1 mouse cellular context compared by ENCODE assay signal in the genomic region with DNA sequence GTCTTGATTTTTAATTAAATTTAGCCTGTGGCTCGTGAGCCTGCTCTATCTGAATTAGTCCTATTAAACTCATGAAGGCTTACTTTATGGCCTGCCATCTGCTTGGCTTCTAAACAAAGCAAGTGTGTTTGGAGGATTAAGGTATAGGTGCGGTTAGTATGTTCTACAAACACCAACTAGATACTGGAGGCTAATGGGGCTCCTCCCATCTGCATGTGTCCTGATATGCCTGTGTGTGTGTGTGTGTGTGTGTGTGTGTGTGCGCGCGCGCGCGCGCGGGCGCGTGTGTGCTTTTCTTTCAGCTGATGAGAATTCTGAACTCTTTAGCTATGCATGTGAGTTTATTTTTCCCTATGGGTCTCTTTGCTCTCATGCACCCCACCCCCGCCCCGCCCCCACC.
TF ChIP-seq lines count a peak whose summit lies in the region.

No protein-coding gene starts in this region.

TF ChIP-seq in MEL, 35 proteins besides CTCF, POLR2A, EP300 and RAD21 (continued from another document):
- no peak for TF ChIP-seq GATA1 (IDR thresholded peaks at IDR 0.05; ENCODE audit: low read depth, low read length)
- no peak for TF ChIP-seq ELF1 (IDR thresholded peaks at IDR 0.05; ENCODE audit: low read depth, low read length)
- TF ChIP-seq MYC (IDR thresholded peaks at IDR 0.05; ENCODE audit: low read depth, low read length): no peak
- TF ChIP-seq ETS1 (IDR thresholded peaks at IDR 0.05; ENCODE audit: low read depth, low read length): no peak
- no peak for TF ChIP-seq CHD2 (IDR thresholded peaks at IDR 0.05; ENCODE audit: low read length)
- TF ChIP-seq ZNF384 (IDR thresholded peaks at IDR 0.05; ENCODE audit: low read depth, low read length): no peak
- no peak for TF ChIP-seq NELFE (IDR thresholded peaks at IDR 0.05; ENCODE audit: low read depth, low read length)
- no peak for TF ChIP-seq MEF2A (IDR thresholded peaks at IDR 0.05; ENCODE audit: extremely low read depth, insufficient replicate concordance, low read depth, low read length, poor library complexity, severe bottlenecking)
- TF ChIP-seq SMC3 (IDR thresholded peaks at IDR 0.05; ENCODE audit: low read depth, low read length): no peak
- TF ChIP-seq SIN3A (IDR thresholded peaks at IDR 0.05; ENCODE audit: low read length): no peak
- TF ChIP-seq MAX (IDR thresholded peaks at IDR 0.05; ENCODE audit: low read length): no peak
- no peak for TF ChIP-seq TBP (IDR thresholded peaks at IDR 0.05; ENCODE audit: low read depth, low read length)
- no peak for TF ChIP-seq KAT2A (conservative IDR thresholded peaks at IDR 0.05; ENCODE audit: low read depth, low read length)
- no peak for TF ChIP-seq USF2 (IDR thresholded peaks at IDR 0.05; ENCODE audit: borderline replicate concordance in 1 of 2, insufficient read depth in 1 of 2, low read depth in 1 of 2, low read length in 2 of 2)
- TF ChIP-seq USF1 (IDR thresholded peaks at IDR 0.05; ENCODE audit: low read depth, low read length): no peak
TF ChIP-seq in MEL: peak in this region for 0.
